Mouse (Mus musculus) c-Kit-positive CD71-negative TER-119-negative erythroid progenitor cells, embryonic 14.5 days (primary cell): ENCODE data around the gene Cntn6.

Experiments used
- DNase-seq: peaks from one replicate; pipeline ENCODE4 v3.0.0-alpha.2; 2013; ENCODE audit warnings: low read depth

Gene Cntn6

DNA sequence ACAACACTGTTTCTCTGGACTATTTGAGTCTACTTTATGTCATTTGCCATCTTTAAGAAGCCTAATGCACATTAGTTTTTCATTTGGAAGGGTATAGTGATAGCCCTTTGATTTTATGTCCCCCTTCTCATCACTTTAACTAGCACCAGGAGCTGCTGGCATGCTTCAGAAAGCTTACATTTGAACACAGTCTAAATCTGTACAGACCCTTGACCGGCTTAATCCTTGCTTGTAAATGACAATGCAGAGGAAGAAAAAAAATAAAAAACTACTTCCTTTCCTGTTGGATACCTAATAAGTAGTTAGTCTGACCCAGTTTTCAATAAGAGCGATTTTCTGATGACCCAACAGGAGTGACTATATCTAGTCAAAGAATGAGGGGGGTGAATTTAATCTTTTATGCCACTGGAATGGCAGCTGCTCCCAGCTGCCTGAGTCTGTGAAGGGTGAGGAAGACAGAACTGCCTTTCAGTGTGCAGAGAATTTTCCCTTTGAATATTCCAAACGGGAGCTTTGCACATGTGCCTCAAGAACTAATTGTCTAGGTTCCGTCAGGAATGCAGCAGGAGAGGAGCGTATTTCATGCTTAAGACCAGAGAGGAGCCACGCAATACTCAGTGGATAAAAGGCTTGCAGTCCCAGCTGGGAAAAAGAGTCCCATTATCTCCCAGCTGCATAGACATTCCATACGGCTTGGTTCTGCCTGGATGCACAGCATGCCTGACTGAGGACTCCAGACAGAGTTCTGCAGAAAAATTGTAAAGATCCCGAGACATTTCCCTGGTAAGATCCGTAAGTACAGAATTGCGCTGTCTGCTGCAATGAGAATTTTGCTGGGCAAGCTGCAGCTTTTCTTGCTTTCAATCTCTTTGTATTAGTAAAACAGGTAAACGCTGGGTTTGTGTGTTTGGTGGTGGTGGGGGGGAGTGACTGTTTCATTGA lies at the start of gene Cntn6:
Gene Cntn6 (plus strand): TSS at position 301 of the 942 bp plus-strand sequence.
- no peak for DNase-seq

DNA sequence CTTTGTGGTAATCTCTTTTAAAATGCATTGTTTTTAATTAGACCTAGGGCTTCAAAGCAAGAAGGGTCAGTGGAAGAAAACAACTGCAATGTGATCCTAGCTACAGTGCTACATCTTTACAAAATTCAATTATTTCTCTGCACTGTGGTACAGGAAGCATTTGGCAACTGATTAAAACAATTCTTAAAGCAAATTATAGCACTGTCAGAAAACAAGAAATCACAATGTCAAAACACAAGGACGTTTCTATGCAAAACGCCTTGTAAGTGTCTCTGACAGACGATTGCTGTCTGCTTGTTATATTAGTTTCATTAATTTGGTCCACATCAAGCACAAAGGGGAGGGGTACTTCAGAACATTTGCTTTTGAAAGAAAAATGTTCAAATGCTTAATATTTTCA lies 48.9 kb upstream of the Cntn6 start:
- no peak for DNase-seq

DNA sequence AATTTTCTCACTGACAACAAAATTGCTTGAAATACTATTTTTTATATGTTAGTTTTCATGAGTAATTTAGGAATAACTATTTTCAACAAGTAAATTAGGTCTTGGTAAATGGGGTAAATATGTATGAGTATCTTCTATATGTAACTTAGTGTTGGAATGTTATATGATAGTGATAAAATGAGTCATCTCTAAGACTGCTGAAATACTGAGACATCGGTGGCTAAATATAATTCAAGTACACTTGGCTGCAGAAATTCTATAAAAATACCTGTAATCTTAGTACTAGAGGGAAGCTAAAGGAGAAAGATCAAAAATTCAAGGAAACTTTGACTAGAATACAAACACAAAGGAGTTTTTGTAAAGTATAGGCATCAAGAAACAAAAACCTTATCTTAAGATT lies 21.9 kb upstream of the Cntn6 start:
- DNase-seq, result no peak

DNA sequence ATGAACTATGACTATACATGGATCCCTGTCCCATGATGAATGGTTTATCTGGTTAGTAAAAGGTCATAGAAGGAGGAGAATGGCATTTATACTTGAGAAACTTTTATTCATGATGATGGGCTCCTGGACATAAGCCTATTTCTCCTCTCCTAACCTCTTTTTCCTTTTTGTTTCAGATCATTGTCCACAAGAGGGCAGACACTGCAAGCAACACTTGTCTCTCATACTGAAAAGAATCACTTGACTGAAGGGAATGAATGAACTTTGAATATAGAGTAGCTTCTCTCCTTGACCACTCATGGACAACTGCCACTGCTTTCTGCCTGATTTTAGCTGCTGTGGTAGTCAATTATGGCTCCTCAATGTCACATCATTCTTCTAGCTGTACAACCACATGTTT lies 13.3 kb upstream of the Cntn6 start:
- DNase-seq, result no peak

DNA sequence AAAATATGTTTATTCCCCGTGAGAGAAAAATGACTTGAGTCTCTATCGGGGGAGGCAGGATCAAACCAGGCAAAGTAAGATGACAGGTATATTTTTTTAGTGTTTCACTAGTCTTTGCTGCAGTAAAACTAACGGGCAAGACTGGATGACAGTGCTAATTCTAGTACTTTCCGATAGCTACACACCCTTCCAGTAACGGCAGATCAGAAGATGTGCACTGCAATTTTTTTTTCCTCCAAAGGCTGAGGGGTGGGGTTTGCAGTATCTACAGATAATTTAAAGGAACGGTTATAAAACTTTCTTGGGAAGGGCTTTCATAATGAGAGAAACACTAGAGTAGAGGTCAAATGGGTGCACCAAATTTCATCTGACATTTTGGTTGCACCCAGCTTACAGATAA lies 869 bp downstream of the Cntn6 start:
- DNase-seq, result no peak

DNA sequence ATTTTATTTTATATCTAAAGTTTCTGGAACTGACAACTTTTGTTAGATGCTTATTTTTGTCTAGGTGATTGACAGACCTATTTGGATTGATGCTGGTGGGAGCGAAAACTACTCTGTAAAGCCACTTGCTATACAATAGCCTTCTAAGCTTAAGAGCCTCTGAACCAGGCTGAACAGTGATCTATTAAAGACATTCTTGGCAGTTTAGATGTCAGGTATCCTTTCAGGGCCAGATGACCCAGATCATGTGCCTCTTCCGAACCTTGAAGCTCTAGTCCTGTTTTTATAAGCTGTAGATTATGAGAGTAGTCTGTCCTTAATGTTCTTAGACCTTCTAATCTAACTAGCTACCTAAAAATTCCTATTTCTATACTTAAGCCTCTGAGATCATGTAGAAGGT lies 3.2 kb downstream of the Cntn6 start:
- no peak for DNase-seq

DNA sequence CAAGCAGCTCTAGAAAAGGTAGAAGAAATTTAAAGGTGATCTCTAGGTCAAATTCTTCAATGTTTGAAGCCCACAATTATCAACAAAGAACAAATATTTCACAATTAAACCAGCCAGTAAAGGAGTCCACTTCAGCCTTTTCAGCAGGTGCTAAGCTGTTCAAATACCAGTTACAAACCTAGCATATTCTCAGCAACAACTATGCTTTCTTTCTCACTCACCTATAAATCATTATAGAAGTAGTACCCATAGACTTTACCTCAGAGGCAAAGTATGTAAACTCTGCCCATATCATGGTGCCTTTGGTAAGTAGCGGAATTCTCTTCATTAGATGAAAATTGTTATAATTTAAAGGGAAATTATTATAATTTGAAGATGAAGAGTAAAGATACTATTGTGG lies 71.4 kb downstream of the Cntn6 start:
- no peak for DNase-seq

DNA sequence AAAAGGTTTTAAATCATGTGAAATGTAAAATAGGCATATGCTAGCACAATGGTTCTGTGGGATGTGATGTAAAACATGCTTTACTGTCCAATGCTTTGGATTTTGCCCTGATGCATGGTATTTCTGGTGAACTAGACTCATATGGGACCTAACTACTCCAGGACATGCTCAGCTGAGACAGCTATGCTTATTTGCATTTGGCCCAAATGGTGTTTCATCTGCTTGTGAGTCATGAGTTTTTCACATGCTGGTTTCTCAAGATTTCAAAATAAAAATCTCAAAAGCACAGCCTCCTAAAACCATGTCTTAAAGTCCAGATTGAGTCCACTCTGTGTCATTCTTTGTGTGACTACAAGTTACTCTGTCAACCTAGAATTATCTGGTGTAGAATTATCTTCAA lies 77.0 kb downstream of the Cntn6 start:
- DNase-seq, result no peak

DNA sequence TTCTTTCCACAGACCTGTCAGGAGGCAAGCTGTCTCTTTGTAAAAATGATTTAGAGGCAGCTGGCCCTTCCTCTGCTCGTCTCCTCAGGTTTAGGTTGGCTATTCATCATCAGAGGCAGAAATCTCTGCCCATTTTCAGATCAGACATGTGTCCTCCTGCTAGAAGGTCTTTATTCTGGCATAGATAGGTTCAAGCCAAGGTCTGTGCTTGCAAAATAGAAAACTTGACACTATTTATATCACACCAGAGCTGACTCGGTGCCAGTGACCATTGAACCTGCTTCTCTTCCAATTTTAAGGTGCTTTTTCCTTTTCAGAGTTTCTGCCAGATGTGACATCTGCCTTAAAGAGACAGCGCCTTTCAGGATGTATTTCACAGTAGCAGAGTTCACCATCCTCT lies 95.4 kb downstream of the Cntn6 start:
- no peak for DNase-seq

DNA sequence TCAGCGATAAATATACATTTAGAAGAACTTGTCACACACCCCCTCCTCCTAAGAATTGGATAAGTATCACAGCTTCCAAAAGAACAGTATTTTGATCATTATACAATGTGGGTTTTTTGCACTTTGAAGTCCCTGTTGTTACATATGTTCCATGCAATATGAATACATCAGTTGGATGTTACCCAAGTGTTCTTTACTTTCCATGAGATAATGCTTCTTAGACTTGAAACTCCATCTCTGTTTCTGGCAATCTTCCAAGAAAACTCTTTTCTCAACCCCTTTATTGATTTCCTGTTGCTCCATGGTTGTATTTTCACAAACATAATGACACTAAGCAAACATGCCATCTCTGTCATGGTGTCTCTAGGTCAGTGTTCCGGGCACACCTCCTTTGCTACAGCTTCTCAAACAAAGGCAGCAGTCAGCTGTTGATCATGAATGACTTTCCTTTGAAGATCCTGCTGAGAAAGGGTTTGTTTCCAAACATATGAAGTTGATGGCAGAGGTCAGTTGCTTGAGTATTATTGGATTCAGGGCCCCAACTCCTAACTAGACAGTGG lies 108.3 kb downstream of the Cntn6 start:
- DNase-seq, result no peak

DNA sequence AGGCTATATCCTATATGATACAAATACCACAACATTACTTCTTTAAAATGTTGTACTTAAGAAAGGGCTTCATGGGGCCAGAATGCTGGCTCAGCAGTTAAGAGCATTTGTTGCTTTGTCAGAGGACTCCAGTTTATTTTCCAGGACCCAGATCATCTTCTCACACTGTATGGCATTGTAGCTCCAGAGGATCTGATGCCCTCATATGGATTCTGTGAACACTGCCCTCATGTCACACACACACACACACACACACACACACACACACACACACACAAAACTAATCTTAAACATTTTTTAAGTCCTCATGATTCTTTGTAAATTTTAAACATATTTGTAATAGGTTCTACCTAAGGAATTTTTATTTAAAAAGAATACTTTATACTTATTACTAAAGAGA lies 110.3 kb downstream of the Cntn6 start:
- DNase-seq, result no peak

DNA sequence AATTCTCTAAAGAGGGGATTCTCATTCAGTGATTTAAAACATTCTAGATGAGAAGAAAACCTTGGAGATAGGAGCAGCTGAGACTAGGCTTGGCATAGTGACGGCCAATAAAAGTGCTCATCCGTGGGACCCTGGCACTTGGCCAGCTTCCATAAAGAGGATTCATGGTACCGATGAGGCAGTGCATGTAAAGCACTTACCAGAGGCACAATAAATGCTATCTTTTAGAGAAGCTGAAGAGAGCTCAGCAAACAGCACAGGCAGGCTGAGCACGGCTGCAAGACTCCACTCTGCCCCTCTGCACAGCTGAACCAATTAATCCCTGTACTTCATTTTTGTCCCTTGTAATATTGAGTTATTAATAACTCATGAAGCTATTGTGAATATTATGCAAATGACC lies 110.8 kb downstream of the Cntn6 start:
- no peak for DNase-seq

DNA sequence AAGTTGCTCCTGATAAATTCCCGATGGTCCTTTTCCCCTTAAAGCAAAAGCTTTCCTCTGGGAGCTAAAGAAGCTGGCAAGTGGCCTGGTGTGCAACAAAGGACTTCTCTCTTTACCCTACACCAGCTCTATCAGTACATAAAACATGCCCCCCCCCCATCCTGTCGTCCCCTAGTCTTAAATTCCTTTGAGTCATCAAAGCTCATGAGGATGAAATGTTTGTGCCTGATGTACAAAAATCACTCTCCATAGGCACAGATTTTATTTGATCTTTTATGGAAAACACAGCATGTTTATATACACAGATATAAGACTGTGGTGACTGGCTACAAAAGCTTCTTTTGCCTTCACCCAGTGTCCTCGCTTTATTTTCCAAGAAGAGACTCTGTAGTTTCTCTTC lies 112.6 kb downstream of the Cntn6 start:
- no peak for DNase-seq

DNA sequence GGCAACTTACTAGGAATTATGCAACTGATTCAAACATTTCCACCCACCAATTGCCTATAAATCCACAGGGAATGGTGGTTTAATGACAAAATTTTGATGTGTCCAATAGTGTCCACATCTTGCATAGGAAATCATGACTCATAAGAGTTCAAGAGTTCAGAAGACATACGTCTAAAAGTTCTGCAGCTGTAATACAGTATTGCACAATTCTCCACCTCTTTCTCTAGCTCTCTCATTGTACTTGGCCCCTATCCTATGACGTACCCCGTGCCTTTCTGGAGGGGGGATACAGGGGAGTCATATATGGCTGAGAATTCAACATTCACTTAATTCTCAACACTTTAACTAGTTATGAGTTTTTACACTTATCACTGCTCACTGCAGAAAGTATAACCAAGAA lies 160.9 kb downstream of the Cntn6 start:
- DNase-seq, result no peak

DNA sequence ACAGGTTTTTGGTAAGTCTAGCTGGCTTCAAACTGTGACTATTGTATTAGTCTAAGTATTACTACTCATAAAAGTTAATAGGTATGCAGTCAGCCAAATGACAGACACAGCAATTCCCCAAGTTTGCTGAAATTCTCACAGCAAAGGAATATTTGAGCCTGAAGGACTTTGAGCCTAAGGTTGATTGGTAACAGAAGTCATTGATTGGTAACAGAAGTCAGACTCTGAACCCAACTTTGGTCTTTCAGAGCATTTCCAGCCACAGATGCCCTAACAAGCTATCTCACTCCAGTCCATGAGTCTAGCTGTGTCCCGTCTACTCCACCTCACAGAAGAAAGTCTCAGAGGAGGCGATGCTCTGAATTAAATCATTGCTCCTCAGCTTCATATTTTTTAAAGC lies 176.1 kb downstream of the Cntn6 start:
- DNase-seq, result no peak

DNA sequence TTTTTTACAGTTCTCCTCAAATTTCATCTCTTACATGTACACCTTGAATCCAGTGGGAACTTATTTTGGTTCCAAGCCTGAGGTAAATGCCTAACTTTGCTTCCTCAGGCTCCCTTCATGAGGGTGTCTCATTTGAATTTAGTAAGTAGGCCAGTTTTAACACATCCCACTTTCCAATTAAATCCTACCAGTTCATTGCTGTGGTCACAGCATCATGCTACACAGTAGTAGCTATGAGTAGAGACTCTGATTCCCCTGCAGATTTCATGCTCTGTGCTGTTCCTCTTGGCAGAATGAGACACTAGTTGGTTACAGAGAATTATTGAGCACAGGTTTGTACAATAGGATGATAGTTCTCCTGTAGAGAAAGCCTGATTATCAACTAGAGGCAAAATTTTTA lies 181.7 kb downstream of the Cntn6 start:
- DNase-seq, result no peak

DNA sequence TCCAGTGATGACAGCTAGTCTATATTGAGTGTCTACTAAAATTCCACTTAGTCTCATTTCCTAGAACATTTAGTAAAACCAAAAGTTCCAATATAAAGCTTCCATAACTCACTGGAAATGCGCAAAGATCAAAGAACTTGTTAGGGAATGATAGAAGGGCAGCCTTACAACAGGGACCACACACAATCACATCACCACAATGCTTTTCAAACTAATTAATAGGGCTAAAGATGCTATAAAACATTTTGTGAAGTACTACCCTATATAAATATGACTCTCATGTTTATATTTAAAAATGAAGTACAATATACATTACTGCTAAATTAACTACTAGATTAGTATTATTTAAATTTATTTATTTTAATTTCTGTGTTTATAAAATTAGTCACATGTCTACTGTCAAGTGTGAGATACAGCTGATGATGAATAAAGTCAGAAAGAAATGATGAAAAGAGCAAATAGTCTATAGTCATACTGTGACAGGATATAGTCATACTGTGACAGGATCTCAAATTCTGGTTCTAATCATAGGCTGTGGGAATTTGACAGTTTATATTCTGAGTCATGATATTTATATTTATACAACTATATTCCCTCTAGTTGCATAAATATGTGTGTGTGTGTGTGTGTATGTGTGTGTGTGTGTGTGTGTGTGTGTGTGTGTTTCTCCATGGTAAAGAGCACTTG lies 187.4 kb downstream of the Cntn6 start:
- DNase-seq, result no peak

DNA sequence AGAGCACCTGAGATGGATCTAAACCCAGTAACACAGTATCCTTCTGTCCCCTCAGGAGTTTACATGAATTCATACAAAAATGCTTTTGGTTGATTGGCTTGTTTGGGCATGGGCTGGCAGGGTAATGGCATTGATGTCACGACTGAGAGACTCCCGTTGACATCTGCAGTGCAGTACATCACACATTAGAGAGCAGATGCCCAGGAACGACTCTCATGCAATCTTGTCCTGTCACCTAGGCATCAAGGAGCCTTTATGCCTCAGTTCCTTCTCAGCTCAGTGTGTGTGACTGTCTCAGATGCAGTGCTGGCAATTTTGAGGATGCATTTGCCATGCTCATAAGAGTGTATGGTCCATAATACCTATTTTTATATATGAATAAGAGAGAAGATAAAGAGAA lies 195.4 kb downstream of the Cntn6 start:
- DNase-seq, result no peak

DNA sequence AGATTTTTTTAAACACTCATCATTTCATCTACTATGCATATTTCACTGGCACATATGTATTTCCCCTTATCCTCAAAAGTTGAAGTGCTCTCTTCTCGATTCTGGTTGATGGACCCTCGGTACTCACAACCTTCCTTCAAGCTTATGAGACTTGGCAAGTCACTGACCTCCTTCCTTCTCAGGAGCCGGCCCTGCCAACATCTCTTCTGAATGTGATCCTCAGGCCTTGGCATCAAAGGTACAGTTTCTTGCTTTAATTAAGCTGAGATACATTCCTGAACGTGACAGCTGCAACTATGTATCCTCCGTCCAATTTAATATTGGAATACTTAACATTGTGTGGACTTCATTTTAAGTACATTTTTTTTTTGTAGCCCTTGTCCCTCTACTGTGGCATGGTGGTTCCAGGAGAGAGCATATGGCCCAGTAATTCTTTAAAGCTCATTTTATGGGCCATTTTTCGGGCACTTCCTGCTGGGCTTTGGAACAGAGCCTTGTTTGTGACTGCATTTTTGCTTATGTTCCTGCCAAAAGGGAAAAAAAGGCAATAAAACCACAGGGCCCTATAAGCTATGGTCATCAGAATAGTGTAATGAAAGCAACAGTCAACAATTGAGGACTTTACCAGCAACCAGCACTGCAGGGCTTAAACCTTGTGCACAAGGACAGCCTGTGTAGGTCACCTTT lies 196.0 kb downstream of the Cntn6 start:
- DNase-seq, result no peak

DNA sequence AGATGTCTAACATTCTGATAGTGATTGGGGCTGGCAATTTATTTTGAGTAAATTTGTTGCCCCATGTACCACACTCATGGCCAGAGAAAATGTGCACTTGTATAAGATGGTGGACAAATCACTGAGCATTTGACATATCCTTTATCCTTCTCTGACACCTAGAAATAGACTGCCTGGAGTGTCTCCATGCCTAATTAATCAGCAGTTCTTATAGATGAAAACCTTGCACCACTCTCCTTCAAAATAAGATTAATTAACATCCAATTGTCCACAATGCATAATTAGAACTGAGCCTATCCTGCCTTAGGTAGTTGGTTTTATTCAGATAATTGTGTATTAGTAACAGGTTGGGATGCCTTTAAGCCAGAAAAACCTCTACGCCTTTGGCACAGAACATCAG lies 236.0 kb downstream of the Cntn6 start:
- DNase-seq, result no peak

DNA sequence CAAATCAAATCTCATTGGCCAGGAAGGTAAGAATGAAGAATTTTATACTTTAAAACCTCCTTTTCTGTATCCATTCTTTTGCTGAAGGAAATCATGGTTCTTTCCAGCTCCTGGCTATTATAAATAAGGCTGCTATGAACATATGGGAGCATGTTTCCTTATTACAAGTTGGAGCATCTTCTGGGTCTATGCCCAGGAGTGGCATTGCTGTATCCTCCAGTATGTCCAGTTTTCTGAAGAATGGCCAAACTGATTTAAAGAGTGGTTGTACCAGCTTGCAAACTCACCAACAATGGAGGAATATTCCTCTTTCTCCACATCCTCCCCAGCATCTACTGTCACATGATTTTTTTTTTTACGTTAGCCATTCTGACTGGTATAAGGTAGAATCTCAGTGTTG lies 241.7 kb downstream of the Cntn6 start:
- DNase-seq, result no peak

DNA sequence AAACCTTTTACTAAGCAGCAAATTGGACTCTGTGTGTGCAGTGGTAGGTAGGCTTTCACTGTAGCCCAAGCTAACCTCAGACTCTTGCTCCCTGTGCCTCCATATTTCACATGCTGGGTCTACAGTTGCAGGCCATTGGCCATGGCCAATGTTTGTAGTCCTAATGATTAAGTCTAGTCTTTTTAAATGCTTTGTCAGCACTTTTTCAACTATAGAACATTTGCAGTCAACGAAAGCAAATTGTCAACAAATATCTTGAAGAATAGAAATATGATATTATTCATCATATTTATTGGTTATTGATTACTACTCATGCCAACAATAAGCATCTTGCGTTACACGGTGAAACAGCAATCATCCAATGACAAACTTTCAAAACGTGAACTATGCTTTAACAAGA lies 246.4 kb downstream of the Cntn6 start:
- no peak for DNase-seq

DNA sequence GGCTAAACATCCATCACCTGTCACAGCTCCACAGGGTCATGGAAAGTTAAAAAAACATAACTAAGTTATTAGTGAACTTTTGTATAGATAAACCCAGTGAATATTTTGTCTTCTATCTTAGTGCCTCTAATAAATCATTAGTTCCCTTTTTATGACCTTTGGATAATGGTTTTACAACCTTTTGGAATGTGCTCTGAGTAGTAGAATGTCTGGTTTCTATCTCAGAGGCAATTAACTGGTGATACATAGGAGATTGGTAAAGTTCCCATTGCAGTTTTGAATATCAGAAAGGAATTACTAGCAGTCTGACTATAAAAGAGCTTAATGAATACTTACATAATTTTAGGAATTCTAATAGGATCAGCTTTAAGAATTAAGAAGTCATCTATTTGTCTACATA lies 265.5 kb downstream of the Cntn6 start:
- no peak for DNase-seq
